Mouse (Mus musculus) kidney, adult 11 months (tissue): ENCODE data around the gene Lypd8.
"Not testable (repeated sequence)": the region's sequence is repeated elsewhere in the genome, so short reads cannot be mapped to it uniquely, and the experiment has no call there.

ENCODE experiments used
- DNase-seq: peaks from one replicate; pipeline ENCODE4 v3.0.0; 2022

Lypd8 gene

GRCm38 (mm10) chr11:58378763-58379278 lies at the start of gene Lypd8:
TSS of gene Lypd8 (plus strand) at chr11:58379043.
- no peak for DNase-seq

- DNase-seq: no peak
Measured at GRCm38 (mm10) chr11:58329906-58330275, 49.0 kb upstream of the Lypd8 start.

- peak; percentile 92 for DNase-seq
Measured at GRCm38 (mm10) chr11:58330276-58331148, 48.3 kb upstream of the Lypd8 start, which contains the start of the genes Zfp672 and Sh3bp5l. TSS of gene Zfp672 (minus strand) at chr11:58330339. TSS of gene Sh3bp5l (plus strand) at chr11:58330724.

- DNase-seq: no peak
Measured at GRCm38 (mm10) chr11:58331149-58331495, 47.7 kb upstream of the Lypd8 start.

GRCm38 (mm10) chr11:58331546-58331945 lies 47.3 kb upstream of the Lypd8 start:
- DNase-seq: no peak

- peak; percentile 79 for DNase-seq
Measured at GRCm38 (mm10) chr11:58334746-58335145, 44.1 kb upstream of the Lypd8 start.

- no peak for DNase-seq
Measured at GRCm38 (mm10) chr11:58346745-58347144, 32.1 kb upstream of the Lypd8 start.

- no peak for DNase-seq
Measured at GRCm38 (mm10) chr11:58350628-58351027, 28.2 kb upstream of the Lypd8 start.

- DNase-seq: no peak
Measured at GRCm38 (mm10) chr11:58351179-58351578, 27.7 kb upstream of the Lypd8 start.

- no peak for DNase-seq
Measured at GRCm38 (mm10) chr11:58352681-58353548, 25.9 kb upstream of the Lypd8 start.

GRCm38 (mm10) chr11:58353709-58354108 lies 25.1 kb upstream of the Lypd8 start:
- no peak for DNase-seq

- no peak for DNase-seq
Measured at GRCm38 (mm10) chr11:58354476-58354875, 24.4 kb upstream of the Lypd8 start.

GRCm38 (mm10) chr11:58354927-58355326 lies 23.9 kb upstream of the Lypd8 start:
- no peak for DNase-seq

GRCm38 (mm10) chr11:58357042-58357441 lies 21.8 kb upstream of the Lypd8 start:
- DNase-seq: no peak

GRCm38 (mm10) chr11:58357844-58358534 lies 20.9 kb upstream of the Lypd8 start:
- DNase-seq: no peak

- not testable (repeated sequence) for DNase-seq
Measured at GRCm38 (mm10) chr11:58362562-58362961, 16.3 kb upstream of the Lypd8 start.

GRCm38 (mm10) chr11:58364454-58364853 lies 14.4 kb upstream of the Lypd8 start:
- no peak for DNase-seq

GRCm38 (mm10) chr11:58366191-58366590 lies 12.7 kb upstream of the Lypd8 start:
- not testable (repeated sequence) for DNase-seq

GRCm38 (mm10) chr11:58377273-58377672 lies 1.6 kb upstream of the Lypd8 start:
- no peak for DNase-seq

- no peak for DNase-seq
Measured at GRCm38 (mm10) chr11:58377686-58378085, 1.2 kb upstream of the Lypd8 start.

- DNase-seq: no peak
Measured at GRCm38 (mm10) chr11:58379516-58379915, 673 bp downstream of the Lypd8 start.

GRCm38 (mm10) chr11:58382471-58382870 lies 3.6 kb downstream of the Lypd8 start:
- no peak for DNase-seq
